7 mouse cellular contexts compared by ENCODE assay signal in genomic region chr6:88113139-88113538, GRCm38 (mm10). TPM values are rescaled to one million over a fixed set of nuclear protein-coding genes. Genes with fewer than 3 reads are reported as not detected.
DNase-seq lines count a peak whose midpoint lies in the region; ATAC-seq lines count a peak whose summit lies in the region.

No protein-coding gene starts in this region.

- ATAC-seq in erythroid progenitor cell, adult 5-6 weeks (replicated peaks; ENCODE audit: low FRiP score, poor library complexity, severe bottlenecking): peak; percentile 61

- H3K4me3 ChIP-seq in hindbrain, embryonic 10.5 days: no peak overlapping the region

- H3K9me3 ChIP-seq in hindbrain, embryonic 10.5 days: no peaks in the 10 kb centered on the region

- H3K4me1 ChIP-seq in hindbrain, embryonic 10.5 days (replicated peaks): peaks cover 27% of the 10 kb centered on the region

- WGBS in hindbrain, embryonic 10.5 days: 33% methylated on average over 7 of the region's 7 CpGs

- DNase-seq in MEL-GATA-1-ER (ENCODE audit: extremely low read depth, low read depth): peak; percentile 46
- peak; percentile 44 for DNase-seq in c-Kit-negative CD71-positive TER-119-positive erythroid progenitor cells, embryonic 14.5 days (ENCODE audit: low read depth, low spot score)
- peak; percentile 75 for DNase-seq in hindbrain, embryonic 10.5 days (ENCODE audit: low spot score)
- DNase-seq in layer of hippocampus, postnatal 10 days (ENCODE audit: low spot score in 2 of 2): peak; percentile 67 to 77
- DNase-seq in lung, postnatal 25 days (ENCODE audit: low spot score): peak; percentile 64
- DNase-seq in right cerebral cortex, adult 2 months (ENCODE audit: low spot score in 2 of 2): peak; percentile 65 to 74

- peak overlapping the region; percentile 71 for H3K27ac ChIP-seq in hindbrain, embryonic 10.5 days

- H3K27me3 ChIP-seq in hindbrain, embryonic 10.5 days (ENCODE audit: insufficient read depth, poor library complexity, severe bottlenecking): no peaks in the 10 kb centered on the region; the same call in 1 of the 2 replicates

- no peaks in the 10 kb centered on the region for H3K36me3 ChIP-seq in hindbrain, embryonic 10.5 days

RNA-seq across cellular contexts. Expression of gene Rpn1, which starts 28.9 kb away (rescaled TPM):
- 27.8 and 41.9 TPM in 2 replicates for total RNA-seq in erythroid progenitor cell, adult 5-6 weeks (2015; ENCODE audit: low replicate concordance)
- 31.4 and 37.1 TPM in 2 replicates for total RNA-seq in erythroid progenitor cell, adult 5-6 weeks (2017; ENCODE audit: low replicate concordance)
- polyA plus RNA-seq in hindbrain, embryonic 10.5 days (2016; fragmentation: Nextera tagmentation; extraction: Ambion mirVana): 277 and 300 TPM in 2 replicates
- total RNA-seq in layer of hippocampus, postnatal 10 days (2021): 100 to 1,000 TPM; 168 to 180 TPM
